Mouse (Mus musculus) small intestine, adult 2 months (tissue): ENCODE measurements around the gene Cdc37l1.

ENCODE experiments used
- CTCF ChIP-seq: fragments of 200-500 bp; IDR thresholded peaks from 2 replicates; pipeline ENCODE4 v1.5.1; 2012; ENCODE audit warnings: low read depth, mild to moderate bottlenecking, control low read depth, inconsistent platforms, low read length, moderate library complexity, mixed read lengths; ENCODE audit not compliant: insufficient replicate concordance, insufficient read length; ENCODE audit errors: extremely low read depth
- POLR2A ChIP-seq: fragments of 200-500 bp; IDR thresholded peaks from 2 replicates; pipeline ENCODE4 v1.6.1; 2012; ENCODE audit warnings: low read depth, mild to moderate bottlenecking, control low read depth, inconsistent platforms, low read length, moderate library complexity

DNA sequence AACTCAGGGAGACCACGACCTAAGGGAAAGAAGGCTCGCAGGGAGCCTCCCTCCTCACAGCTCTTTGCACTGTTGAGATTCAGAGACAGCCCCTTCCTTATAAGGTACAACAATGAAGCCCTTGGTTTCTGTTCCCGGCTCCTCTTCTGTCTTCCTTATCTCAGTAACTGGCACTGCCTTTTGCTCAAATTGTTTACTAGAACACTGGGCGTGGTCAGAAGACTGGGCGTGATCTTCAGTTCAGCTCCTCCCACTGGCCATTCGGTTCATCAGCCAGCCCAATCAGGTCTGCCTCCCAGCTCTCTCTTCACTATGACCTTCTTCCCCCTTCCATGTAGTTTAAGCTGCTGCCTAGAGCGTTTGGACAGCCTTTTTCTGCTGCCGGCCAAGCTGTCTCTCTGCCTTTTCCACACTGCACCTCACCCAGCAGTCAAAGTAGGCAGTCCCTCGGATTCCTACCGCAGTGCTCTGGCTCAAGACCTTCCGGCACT lies 76.9 kb downstream of the Cdc37l1 start:
- TF ChIP-seq POLR2A (peak; percentile 93; the same call in 1 of the 2 replicates), CTCF (no peak)
